Mouse (Mus musculus) v-Abl transformed pro-B cells (cell line): Measurements from ENCODE around the gene Rnaseh2b.

Source experiments
- in situ Hi-C, 2 experiments: fragments of 400-800 bp; cut with MboI; formaldehyde crosslinking; loops; one replicate each; pipeline ENCODE4 v1.15.1; 2025; ENCODE audit not compliant: unreplicated experiment in 2 of 2

Gene Rnaseh2b

DNA sequence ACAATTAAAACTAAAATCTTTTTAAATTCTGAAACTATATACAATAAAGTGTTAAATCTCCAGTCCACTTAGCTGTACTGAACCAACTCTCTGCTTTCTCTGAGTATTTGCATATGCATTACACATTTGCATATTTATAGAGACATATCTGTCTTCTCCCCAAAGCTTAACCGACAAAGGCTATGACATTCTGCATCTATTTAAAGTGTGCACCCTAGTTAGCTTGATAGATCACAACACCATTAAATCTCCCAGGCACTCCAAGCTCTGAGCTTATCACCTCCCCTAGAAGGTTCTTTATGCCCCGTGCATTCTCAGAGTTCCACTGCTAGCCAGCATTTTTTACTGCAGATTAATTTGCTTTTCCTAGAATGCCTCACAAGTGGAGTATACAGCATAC lies 16.6 kb downstream of the Rnaseh2b start:
- in situ Hi-C loops: no loop called here

DNA sequence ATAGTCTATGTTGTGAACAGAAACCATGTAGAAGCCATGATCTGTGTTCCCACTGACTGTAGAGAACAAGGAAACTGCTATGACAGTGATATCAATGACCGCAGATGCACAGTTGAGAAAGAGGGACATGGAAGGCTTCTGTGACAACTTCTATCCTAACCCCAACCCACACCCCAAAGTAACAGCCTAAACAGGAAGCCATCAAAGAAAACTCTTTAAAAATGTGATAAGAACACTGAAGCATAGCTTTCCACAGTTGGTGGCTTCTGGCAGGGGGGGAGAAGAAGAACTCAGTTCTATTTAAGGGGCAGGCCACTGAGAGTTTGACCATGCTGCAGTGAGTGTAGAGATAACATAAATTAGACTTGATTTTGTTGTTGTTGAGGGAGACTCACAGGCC lies 19.3 kb downstream of the Rnaseh2b start:
- in situ Hi-C loops: loop anchor here in 1 of 2 experiments (10.0 kb wide), 1 partner anchor 747 kb away; no protein-coding TSS in a partner anchor

DNA sequence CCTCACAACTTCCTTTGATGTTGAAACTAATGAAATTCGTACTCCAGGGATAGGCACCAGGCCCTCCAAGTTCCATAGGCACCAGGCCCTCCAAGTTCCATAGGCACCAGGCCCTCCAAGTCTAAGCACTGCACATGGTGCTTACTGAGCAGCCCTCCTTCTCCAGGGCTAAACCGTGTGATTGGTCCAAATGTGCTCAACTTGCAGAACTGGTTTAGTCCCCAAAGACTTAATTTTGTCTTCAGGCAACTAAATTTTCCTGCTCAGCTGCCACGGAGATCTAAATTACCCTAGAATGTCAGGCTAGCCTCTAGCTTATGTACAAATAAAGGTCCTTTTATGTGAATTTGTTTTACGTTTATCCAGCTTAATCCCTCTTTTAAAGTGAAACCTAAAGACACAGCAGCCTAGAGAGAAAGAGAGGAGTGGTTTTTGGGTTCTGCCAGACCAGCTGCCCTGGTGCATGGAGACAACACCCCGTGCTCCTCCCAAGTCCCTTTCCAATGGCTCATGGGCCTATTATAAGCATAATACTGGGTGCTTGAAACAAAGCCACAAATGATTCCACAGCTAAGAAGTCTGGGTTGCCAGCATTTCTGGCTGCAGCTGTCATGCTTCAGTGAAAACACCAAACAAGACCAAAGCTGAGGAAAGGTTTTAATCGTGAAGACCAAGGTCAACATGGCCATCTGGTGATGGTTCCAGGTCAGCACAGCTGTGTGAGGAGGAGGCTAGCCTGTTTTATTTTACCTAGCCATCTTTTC lies 30.4 kb downstream of the Rnaseh2b start:
- in situ Hi-C loops: loop anchor here (5.0 to 10.0 kb wide), 6 partner anchors 68 to 750 kb away; partner anchors contain the start of gene Gucy1b2 (in 1 of the 2)

DNA sequence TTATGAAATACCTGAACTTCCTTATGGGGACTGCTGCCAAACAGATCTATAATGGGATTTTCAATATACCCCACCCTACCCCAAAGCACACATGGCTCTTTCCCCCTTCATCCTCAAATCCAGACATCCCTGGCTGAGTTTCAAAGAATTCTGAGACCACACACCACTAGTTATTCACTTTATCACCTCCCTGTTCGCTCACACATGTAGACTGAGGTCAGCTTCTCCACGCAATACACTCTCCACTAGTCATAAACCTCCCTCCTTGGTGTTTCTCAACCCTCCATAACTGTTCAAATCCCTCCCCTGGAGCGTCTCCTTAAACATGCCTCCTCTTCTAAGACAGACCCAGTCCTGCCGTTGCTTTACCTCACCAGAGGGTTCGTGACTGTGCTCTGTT lies 31.1 kb downstream of the Rnaseh2b start:
- in situ Hi-C loops: loop anchor here (5.0 to 10.0 kb wide), 6 partner anchors 69 to 751 kb away; partner anchors contain the start of gene Gucy1b2 (in 1 of the 2)

DNA sequence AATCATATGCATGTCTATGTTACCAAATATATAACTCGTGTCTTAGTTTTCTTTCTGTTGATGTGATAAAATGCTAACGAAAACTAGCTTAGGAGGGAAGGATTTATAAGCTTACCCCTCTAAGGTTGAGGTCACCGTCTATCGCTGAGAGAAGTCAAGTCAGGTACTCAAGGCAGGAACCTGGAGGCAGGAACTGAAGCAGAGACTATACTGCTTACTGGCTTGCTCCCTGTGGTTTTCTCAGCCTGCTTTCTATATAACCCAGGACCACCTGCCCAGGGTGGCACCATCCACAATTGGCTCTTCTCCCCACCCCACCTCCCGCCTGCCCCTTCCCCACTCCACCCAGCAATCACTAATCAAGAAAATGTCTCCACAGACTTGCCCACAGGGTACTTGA lies 32.6 kb downstream of the Rnaseh2b start:
- in situ Hi-C loops: loop anchor here (5.0 to 10.0 kb wide), 6 partner anchors 70 to 753 kb away; partner anchors contain the start of gene Gucy1b2 (in 1 of the 2)

DNA sequence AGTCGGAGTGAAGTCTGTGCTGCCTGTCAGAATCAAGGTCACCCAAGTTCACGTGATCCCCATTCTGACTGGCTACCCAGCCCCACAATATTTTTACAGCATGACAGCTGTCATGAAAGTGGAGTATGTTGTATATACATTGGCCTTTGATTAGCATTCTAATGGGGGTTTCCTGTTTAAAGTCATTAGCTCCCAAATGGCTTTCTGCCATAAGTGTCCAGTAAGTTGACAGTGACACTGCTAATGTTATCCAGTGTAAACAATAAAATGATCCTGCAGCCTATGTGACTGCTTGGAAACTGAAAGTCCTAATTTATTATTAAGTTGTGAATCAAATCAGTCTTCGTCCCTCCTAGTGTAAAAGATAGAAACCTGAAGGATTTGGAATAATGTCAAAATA lies 33.6 kb downstream of the Rnaseh2b start:
- in situ Hi-C loops: loop anchor here (10.0 kb wide), 3 partner anchors 71 to 281 kb away; partner anchors contain the start of gene Gucy1b2 (in 1 of the 2)

DNA sequence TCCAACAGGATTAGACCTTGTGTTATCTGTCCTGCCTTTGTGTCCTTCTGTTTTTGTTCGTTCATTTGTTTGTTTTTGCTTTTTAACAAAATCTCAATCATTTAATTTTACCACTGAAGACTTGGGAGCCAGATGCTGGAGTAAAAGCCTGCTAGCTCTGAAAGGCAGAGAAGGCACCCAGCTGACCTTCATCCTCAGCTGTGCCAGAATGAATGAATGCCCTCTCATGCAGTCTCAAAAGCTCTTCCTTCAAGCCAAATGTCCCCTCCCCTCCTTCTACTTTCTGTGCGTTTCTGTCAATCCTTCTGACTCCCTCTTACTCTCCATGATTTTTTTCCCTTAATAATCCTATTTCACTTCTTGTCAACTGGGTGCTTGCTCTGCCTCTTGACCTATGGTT lies 34.8 kb downstream of the Rnaseh2b start:
- in situ Hi-C loops: loop anchor here (10.0 kb wide), 3 partner anchors 72 to 282 kb away; partner anchors contain the start of gene Gucy1b2 (in 1 of the 2)

DNA sequence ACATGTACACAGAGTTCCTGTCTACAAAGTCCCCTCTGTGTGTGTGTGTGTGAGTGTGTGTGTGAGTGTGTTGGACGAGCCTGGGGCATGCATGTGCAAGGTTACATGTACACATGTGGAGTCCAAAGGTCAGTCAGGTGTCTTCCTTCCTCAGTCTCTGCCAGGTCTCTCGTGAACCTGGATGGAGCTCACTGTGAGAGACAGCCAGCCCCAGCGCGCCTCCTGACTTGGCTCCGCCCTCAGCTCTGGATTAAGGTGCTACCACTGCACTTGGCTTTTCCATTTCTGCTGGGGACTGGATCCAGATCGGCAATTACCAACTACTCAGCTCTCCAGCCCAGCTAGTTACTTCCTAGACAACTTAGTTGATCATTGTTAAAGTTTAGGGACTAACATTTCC lies 36.2 kb downstream of the Rnaseh2b start:
- in situ Hi-C loops: loop anchor here (10.0 kb wide), 3 partner anchors 74 to 284 kb away; partner anchors contain the start of gene Gucy1b2 (in 1 of the 2)

DNA sequence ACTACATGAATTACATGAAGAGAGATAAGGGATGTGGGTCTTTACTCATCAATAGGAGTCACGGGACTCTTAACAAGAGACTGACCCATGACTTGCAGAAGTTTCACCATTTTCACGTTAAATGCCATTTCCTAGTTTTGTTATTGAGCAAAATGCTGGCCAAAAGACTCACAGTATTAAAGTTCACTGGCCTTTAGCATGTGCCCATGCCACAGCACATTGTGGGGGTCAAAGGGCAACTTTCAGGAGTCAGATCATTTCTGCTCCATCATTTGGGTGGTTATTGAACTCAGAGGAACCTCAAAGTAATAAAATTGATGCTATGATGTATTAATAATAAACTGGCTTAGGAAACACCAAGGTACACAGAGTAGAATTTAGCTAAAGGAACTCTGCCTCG lies 37.2 kb downstream of the Rnaseh2b start:
- in situ Hi-C loops: loop anchor here (10.0 kb wide), 3 partner anchors 75 to 285 kb away; partner anchors contain the start of gene Gucy1b2 (in 1 of the 2)

DNA sequence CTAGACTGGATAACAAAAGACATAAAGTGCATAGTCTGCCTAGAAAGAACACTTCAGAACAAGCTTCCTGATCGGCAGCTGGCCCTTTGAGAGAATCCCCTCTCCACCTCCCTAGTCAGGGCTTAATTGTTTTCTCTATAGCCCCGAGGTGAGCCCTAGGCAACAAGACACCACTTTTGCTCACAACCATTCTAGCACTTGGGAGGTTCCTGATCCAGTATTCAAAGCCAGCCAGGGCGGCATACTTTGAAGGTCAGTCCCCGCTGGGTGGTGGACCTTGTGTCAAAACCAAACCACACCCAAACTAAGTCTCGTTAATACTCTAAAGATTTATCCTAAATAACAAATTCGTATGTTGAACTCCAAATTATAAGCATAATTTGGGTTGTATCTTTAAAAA lies 39.1 kb downstream of the Rnaseh2b start:
- in situ Hi-C loops: no loop called here

DNA sequence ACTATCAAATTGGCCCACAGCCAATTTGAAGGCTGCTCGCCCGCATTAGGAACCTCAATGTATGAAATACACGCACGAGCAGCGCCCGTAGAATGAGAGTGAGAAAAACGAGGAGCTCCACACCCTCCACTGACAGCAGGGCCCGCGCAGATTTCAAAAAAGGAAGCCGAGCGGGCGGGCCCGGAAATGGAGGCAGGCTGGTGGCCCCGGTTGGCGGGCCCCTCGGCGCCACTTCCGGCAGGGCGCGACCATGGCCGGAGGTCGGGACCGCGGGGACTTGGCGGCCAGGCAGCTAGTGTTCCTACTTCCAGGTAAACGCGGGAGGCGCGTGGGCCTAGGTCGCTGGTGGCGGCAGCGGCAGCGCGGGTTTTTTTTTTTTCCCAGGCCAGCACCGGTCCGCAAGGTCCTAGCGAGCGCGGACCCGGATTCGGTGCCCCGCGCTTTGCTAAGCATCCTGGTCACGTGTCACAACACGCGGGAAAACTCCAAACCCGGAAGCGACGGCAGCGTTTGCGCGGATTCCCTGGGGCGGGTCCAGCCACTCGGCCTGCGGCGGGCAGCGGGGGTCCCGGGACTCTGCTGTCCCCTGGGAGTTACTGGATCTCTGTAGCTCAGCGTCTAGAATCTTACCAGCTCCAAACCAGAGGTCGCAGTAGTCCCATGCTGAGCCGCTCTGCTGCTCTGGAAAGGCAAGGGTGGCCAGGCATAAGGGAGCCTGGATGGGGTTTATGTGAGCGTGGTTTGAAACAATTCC lies 39.7 kb downstream of the Rnaseh2b start:
- in situ Hi-C loops: no loop called here

DNA sequence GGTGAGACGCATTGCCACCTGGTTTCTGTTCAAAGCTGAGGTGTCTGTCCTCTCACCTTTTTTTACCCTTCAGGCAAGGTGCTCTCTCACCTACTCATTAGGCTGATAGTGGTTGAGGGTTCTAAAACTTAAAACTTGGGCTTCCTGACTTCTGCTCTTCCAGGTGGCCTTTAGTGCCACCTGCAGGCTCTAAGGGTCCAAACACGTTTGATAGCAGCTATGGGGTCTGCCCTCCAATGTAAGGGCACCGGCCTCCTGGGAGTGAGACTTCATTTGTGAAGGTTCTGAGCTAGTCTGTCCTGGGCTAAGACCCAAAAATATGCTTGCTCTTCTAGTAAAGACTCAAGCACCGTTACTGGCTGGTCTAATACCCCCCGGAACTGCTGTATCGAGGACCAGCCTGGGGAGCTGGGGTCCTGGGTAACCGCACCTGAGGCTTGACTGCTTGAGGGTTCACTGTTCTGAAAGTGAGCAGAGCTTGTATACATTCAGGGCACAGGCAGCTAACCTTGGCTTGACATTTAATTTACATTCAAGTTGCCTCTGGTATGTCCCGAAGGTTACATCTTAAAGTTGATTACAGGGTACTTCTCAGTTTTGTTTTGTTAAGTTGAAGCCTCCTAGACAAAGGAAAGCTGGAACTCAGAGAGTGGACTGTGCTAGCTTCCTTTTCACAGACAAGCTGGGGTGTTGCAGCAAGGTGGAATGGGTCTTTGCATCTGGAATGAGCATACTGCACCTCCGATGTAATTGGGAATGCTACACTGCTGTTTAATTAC lies 41.7 kb downstream of the Rnaseh2b start:
- in situ Hi-C loops: no loop called here

DNA sequence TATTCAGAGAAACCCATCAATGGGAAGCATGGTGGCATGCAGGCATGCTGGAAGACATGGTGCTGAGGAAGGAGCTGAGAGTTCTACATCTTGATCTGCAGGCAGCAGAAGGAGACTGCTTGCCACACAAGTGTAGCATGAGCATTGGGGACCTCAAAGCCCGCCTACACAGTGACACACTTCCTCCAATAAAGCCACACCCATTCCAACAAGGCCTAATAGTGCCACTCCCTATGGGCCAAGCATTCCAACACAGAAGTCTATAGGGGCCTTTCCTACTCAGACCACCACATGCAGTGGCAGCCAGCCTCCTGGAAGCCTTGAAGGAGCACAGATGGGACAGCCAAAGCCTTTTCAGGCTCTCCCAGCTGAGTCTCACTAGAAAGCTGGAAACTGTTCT lies 46.8 kb downstream of the Rnaseh2b start:
- in situ Hi-C loops: no loop called here

DNA sequence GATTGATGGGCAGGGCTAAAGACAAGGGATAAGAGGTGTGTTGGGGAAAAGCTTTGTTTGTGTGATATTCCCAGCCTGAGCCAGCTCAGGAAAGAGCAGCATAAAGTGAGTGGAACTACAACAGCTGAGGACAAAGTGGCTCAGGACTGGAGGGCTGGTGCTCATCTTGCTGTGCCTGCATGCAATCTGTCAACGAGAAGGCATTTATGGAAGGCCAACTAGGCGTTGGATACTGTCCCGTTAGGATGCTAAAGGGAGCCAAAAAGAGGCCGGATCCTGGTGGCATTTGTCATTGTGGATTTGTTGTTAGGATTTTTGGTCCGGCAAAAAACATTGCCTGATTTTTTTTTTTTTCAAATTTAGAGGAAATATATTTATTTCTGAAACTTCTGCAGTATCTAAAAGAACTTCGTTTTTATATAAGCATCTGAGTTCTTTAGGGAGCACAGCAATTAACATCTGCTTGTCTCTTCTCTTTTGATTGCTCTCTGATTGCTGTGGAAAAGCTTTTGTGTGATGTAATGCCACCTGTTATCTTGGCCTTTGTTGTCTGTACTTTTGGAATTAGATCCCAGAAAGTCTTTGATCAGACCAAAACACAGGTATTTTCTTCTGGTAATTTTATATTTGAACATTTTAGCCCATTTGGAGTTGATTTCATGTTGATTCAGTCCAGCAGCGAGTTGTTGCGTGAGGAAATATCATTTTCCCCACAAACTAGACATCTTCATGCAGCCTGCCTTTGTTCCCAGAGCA lies 49.7 kb downstream of the Rnaseh2b start:
- in situ Hi-C loops: loop anchor here in 1 of 2 experiments (5.0 kb wide), 1 partner anchor 105 kb away; no protein-coding TSS in a partner anchor

DNA sequence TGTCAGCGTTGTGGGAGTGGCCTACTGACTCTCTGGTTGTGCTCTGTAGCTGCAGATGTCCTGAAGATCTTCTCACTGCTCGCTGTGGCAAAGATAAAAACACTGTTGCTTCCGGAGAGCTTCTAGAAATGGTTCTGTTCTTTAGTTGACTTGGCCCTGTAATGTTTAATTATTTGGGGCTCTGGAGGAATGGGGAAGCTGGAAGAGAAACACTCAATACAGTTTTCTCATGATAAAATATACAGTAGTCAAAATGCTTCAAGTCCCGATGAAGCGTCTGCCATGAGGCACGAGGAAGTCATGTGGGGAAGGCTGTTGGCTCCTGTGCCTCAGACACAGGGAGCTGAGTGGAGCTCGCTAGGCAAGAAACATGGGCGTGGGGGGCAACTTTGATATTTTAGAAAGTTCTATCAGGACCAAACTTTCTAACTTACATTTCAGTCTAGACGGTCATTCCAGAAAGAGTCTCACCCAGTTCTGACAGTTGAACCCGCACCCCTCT lies 50.3 kb downstream of the Rnaseh2b start:
- in situ Hi-C loops: loop anchor here in 1 of 2 experiments (5.0 kb wide), 1 partner anchor 105 kb away; no protein-coding TSS in a partner anchor

DNA sequence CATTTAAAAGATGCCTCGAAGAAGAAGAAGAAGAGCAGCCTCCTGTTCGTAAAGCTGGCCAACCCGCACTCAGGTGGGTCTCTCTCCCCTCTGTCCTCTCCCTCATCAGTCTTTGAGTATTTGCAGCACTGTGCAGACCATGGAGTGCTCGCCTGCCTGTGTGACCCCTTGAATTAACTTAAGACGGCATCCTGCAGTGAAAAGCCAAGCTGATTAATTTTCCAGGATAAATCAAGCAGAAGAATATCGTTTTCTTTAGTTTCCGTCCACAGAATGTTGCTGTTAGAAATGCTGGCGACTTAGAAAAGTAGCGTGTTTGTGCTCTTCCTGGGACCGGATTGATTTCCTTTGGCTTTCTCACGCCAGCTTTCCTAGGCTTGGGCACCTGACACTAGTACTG lies 54.2 kb downstream of the Rnaseh2b start:
- in situ Hi-C loops: no loop called here

DNA sequence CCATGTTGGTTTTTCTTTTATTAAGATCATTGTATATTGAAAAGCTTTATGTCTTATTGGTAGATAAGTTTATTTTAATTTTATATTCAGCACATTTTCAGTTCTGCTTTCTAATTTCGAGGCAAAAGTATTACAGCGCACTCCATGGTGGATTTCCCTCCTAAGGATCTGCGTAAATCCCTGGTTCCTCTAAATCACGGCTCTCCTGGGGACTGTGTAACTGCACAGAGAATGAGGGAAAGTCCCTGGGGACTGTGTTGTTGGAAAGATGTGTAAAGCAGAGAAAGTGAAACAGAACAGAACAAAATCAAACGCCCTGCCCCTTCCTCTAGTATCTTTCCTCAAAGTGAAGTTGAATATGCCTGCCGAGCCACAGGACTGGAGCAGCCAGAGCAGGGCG lies 54.7 kb downstream of the Rnaseh2b start:
- in situ Hi-C loops: no loop called here

DNA sequence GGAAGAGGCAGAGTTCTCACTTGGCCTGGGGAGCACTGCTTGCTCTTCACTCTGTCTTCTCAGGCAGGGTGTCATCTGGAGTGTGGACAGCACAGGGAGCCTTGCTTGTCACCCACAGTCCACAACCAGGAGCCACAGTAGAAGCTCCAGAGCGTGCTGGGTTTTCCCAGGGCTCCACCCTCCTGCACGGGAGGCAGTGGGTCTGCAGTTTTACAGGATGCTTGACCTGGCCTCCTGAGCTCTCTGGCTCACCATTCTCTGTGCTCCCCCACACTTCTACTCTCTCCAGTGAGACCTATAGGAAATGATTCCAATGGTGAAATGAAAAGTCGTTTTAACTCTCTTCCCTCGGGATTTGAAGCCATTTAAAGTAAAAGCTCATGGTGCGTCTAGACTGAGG lies 57.4 kb downstream of the Rnaseh2b start:
- in situ Hi-C loops: no loop called here

DNA sequence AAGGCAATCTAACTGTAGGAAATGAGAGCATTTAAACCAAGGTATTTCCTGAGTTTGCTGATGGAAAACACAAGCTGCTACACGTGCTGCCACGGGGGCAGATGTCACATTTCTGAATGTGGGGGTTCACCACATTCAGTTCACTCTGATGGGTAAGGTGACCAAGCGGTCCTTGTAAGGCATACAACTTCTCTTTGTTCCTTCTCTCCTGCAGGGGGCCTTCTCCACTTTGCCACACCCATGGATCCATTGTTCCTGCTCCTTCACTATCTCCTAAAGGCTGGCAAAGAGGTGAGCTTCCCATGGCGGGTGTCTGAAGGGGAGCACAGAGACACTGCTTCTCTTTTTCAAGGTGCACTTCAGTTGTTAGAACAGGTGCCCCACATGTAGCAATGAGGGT lies 57.8 kb downstream of the Rnaseh2b start:
- in situ Hi-C loops: no loop called here
